Mouse (Mus musculus) spleen, adult 12 weeks (tissue): ENCODE measurements around the gene Gm7929.
"Not testable (repeated sequence)": the region's sequence is repeated elsewhere in the genome, so short reads cannot be mapped to it uniquely, and the experiment has no call there.

Experiments
- DNase-seq: peaks from one replicate; pipeline ENCODE4 v3.0.0; 2022; ENCODE audit warnings: low spot score

The Gm7929 gene

GRCm38 (mm10) chr14:41750514-41750913, at the start of gene Gm7929:
Gene Gm7929, minus strand, starts transcription at chr14:41750614.
- not testable (repeated sequence) for DNase-seq

DNA sequence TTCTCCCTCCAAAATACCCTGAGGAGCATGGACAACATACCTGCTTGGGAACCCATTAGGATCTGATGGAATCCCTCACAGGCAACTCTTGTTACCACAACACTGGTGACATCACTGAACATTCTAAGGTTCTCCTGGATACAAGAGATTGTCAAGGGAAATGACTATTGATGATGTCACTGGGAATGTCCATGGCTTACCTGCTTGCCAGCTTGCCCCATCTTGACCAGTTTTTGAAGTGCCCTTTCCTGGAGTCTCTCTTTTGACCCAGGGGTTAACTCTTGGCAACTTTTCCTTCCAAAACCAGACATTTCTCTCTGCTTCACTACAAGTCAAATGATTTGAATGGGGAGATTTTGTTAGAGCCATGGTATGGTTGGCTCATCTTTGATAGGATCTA, 21.9 kb upstream of the Gm7929 start, which contains the start of gene Gm47189:
Gene Gm47189 (minus strand): TSS at position 101 of the 400 bp plus-strand sequence.
- not testable (repeated sequence) for DNase-seq

DNA sequence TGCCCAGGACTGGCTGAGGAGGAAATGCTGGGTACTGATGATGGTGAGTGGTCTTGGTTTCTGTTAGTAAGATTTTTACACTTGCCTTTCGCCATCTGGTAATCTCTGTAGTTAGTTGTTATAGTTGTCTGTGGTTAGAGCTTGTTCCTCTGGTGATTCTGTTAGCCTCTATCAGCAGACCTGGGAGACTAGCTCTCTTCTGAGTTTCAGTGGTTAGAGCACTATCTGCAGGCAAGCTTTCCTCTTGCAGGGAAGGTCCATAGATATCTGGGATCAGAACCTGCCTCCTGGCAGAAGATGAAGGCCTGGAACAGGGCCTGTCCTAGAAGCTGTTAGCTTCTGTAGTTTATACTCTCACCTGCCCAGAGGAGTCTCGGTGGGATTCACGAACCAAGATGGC, 5.5 kb upstream of the Gm7929 start:
- DNase-seq: not testable (repeated sequence)

DNA sequence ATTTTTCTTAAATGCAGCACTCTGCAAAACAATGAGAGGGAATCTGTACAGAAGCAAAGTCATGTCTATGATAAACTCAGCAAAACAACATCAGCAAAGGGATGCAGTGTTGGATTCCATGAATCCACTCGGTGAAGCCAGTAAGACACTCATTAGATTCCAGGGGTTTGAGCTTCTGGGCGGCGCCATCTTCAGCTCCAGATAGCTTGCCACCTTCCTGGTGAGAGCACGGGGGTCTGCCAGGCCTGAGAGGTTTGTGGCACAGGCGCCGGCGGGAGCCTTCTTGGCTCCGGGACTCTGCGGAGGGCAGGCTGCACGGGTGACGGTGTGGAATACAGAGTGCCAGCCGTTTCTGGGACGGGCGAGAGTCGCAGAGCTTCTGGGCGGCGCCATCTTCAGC, 27.0 kb downstream of the Gm7929 start:
- DNase-seq: not testable (repeated sequence)

- not testable (repeated sequence) for DNase-seq
These were observed 33.2 kb downstream of the Gm7929 start for GRCm38 (mm10) chr14:41717180-41717579.

GRCm38 (mm10) chr14:41701785-41702184, 48.6 kb downstream of the Gm7929 start, which contains the start of gene Gm8068:
Gene Gm8068, minus strand, starts transcription at chr14:41701885.
- DNase-seq: not testable (repeated sequence)
